Mouse (Mus musculus) liver, embryonic 11.5 days (tissue): ENCODE measurements around the gene Rfx6. TPM values are rescaled to one million over a fixed set of nuclear protein-coding genes. Genes with fewer than 3 reads are reported as not detected.
A peak's percentile ranks its signal among the peaks of the same experiment; 100 is the strongest.

ENCODE experiments used
- ATAC-seq: fragments of 200-750 bp; cut with Nextera tagmentation; replicated peaks from 2 replicates; pipeline ENCODE4 v1.8.0; 2017; ENCODE audit warnings: moderate number of reproducible peaks, mild to moderate bottlenecking, moderate TSS enrichment, moderate library complexity; ENCODE audit not compliant: low FRiP score
- DNase-seq: peaks from one replicate; pipeline ENCODE4 v3.0.0-alpha.2; 2017; ENCODE audit warnings: low spot score
- H3K27ac ChIP-seq: fragments of 300-500 bp; sonication (generic); 2 replicates; pipeline ENCODE4 v1.5.1; 2014; ENCODE audit warnings: mild to moderate bottlenecking, low read depth, low read length, control low read depth
- H3K27me3 ChIP-seq: fragments of 300-500 bp; sonication (generic); replicated peaks from 2 replicates; pipeline ENCODE4 v1.6.1; 2014; ENCODE audit warnings: low read length, mixed read lengths; ENCODE audit not compliant: control insufficient read depth, insufficient read depth
- H3K36me3 ChIP-seq: fragments of 300-500 bp; sonication (generic); 2 replicates; pipeline ENCODE4 v1.6.1; 2014; ENCODE audit warnings: mild to moderate bottlenecking, low read length, moderate library complexity, mixed read lengths; ENCODE audit not compliant: control insufficient read depth, insufficient read depth
- H3K4me1 ChIP-seq: fragments of 300-500 bp; sonication (generic); replicated peaks from 2 replicates; pipeline ENCODE4 v1.6.1; 2014; ENCODE audit warnings: low read length, mixed read lengths; ENCODE audit not compliant: control insufficient read depth, insufficient read depth
- H3K4me2 ChIP-seq: fragments of 300-500 bp; sonication (generic); 2 replicates; pipeline ENCODE4 v1.6.1; 2014; ENCODE audit warnings: mild to moderate bottlenecking, control low read depth, moderate library complexity
- H3K4me3 ChIP-seq: fragments of 300-500 bp; sonication (generic); 2 replicates; pipeline ENCODE4 v1.5.1; 2014; ENCODE audit warnings: low read depth, low read length, control low read depth
- H3K9ac ChIP-seq: fragments of 300-500 bp; sonication (generic); 2 replicates; pipeline ENCODE4 v1.6.1; 2014; ENCODE audit warnings: low read depth, low read length, control low read depth
- H3K9me3 ChIP-seq: fragments of 300-500 bp; sonication (generic); 2 replicates; pipeline ENCODE4 v1.6.1; 2016; ENCODE audit warnings: low read length, inconsistent platforms, mixed read lengths; ENCODE audit not compliant: control insufficient read depth
- WGBS: fragments of 180-500 bp; shearing (Covaris S2); extraction: QIAGEN DNeasy Blood & Tissue Kit; methylation state at CpG from one replicate; pipeline ENCODE4 v1.1.7; 2014; 5-methylcytosine and 5-hydroxymethylcytosine counted together
- polyA plus RNA-seq: library from polyadenylated mRNA; unstranded; fragments of >200 nt; fragmentation: Nextera tagmentation; extraction: Ambion mirVana; gene quantifications from 2 replicates; pipeline ENCODE4 v1.2.1, GENCODE M21; 2014

Gene Rfx6
- polyA plus RNA-seq = 0.19 and 0.45 TPM in 2 replicates

DNA sequence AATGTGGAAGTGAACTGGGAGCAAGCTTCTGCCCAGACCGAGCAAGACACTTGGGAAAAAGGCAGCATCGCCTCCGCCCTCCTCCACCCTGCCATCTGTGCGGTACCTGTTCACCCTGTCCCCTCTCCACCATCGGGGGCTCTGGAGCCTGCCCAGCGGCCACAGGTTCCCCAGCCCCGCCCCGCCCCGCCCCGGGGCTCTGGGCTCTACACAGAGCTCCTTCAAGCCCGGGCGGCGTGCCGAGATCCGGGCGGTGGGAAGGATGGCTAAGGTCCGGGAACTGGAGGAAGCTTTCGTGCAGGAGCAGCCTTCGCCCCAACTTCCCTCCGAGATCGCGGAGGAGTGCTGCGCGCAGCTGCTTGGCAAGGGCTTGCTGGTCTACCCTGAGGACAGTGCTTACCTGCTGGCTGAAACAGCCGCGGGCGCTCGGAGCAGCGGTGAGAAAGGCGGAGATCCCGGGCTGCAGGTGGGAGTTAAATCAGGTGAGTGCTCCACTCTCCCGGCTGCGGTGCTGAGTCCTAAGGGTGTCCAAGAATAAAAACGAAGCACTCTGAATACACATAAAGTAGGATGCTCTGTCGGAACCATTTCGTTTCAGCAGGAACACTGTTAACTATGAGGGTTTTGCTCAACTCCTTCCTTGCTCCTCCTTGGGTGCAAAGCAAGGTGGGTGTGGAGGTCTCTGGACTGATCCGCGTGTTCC is at the start of gene Rfx6:
Gene Rfx6 (plus strand): TSS at position 209 of the 703 bp plus-strand sequence.
- Histone ChIP-seq H3K4me1 (no peaks in the 10 kb centered on the region), H3K4me2 (peak within 1 kb of the TSS; percentile 67), H3K27ac (no peak within 1 kb of the TSS), H3K4me3 (peak within 1 kb of the TSS; percentile 42), H3K36me3 (no peaks in the 10 kb centered on the region), H3K9ac (no peak within 1 kb of the TSS), H3K9me3 (no peaks in the 10 kb centered on the region), H3K27me3 (peaks cover 25% of the 10 kb centered on the region)
- 2% methylated on average over 38 of the region's 38 CpGs for WGBS
- DNase-seq (peak; percentile 45), ATAC-seq (peak; percentile 47; the same call in 1 of the 2 replicates)

DNA sequence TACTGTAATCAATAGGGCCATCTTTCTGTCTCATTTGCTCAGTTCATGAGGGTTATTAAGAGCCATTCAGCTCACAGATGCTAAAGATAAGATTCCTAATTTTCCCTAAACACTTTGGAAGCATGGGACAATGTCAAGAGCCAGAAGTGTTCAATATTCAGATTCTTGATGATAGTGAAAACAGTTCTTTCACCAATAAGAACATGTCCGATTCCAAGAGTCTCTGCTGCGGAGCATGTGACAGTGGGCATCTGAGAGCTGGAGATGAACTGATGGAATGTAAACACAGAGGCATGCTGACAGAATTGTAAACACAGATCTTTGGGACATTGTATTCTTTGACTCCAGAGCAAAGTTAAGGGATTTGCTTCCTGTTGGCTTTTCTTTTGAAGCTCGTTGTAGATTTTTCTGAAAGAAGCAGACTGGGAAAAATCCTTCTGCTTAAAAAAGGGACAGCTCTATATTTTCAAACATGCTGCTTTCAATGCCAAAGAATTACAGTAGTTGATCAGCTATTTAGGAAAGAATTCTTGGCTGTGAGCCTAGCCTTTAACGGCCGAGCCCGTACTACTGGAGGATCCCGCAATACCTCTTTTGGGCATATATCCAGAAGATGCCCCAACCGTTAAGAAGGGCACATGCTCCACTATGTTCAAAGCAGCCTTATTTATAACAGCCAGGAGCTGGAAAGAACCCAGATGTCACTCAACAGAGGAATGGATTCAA is 46.0 kb upstream of the Rfx6 start, which contains the start of gene Gprc6a:
Gene Gprc6a (minus strand): TSS at position 51 of the 726 bp plus-strand sequence.
- Histone ChIP-seq H3K27me3 (no peaks in the 10 kb centered on the region), H3K4me2 (no peak within 1 kb of the TSS), H3K4me3 (no peak within 1 kb of the TSS), H3K9ac (no peak within 1 kb of the TSS), H3K4me1 (no peaks in the 10 kb centered on the region), H3K36me3 (no peaks in the 10 kb centered on the region), H3K9me3 (no peaks in the 10 kb centered on the region), H3K27ac (no peak within 1 kb of the TSS)
- DNase-seq (no peak), ATAC-seq (no peak)
- 74% methylated on average over 8 of the region's 8 CpGs for WGBS

DNA sequence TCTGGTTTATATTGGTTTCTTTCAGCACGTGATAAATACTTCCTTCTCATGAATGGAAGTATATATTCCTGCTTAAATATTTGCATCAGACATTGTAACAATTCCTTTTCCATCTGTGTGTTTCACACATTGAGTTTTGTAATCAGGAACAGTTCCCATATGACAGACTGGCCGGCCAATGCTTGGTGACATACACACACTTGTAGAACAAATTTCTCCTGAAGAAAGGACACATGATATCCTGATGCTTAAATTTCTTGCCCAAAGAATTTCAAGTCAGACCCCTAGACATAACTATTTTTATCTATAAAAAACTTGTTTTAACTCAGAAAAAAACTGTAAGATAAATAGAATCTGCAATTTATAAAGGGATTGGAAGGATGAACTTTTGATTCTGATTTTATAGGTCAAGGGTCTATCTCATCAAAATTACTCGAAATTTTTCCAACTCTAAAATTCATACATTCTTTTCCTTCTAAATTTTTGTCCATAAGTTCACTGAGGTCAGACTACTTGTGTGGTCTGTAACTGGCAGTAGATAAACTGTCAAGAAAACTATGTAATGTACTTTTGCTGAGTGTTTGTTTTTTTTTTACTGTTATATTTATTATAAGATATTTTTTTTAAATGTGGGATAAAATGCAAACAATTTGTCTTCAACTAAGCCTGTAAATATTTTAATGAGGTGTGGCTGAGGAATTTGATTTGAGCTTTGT is 27.9 kb upstream of the Rfx6 start:
- H3K9ac ChIP-seq = no peak overlapping the region
- no peak for ATAC-seq
- no peak overlapping the region for H3K4me3 ChIP-seq
- no peak overlapping the region for H3K4me2 ChIP-seq
- H3K4me1 ChIP-seq = no peaks in the 10 kb centered on the region
- H3K36me3 ChIP-seq = no peaks in the 10 kb centered on the region
- H3K9me3 ChIP-seq = no peaks in the 10 kb centered on the region
- H3K27me3 ChIP-seq = no peaks in the 10 kb centered on the region
- no peak for DNase-seq
- no peak overlapping the region for H3K27ac ChIP-seq
- 53% methylated on average over 3 of the region's 3 CpGs for WGBS

DNA sequence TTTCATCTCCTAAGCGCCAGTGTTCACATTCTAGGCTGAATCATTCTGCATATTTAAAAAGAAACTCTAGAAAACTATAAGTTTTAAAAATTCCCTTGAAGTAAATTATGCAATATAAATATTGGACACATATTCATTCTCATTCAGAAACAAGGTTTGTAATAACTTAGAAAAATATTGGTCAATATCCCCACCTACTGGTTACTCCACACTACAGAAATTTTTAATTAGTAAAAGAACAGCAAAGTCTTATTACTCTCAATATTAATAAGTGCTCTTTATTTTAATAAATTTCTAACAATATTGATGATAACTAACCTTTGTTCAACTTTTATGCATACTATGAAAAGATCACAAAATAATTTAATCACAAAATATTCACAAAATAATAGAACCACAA is 20.2 kb upstream of the Rfx6 start:
- WGBS = 52% methylated on average over 1 of the region's 1 CpGs
- H3K4me2 ChIP-seq = no peak overlapping the region
- no peak overlapping the region for H3K4me3 ChIP-seq
- H3K27ac ChIP-seq = no peak overlapping the region
- no peak for DNase-seq
- H3K4me1 ChIP-seq = no peaks in the 10 kb centered on the region
- no peak for ATAC-seq
- H3K36me3 ChIP-seq = no peaks in the 10 kb centered on the region
- no peaks in the 10 kb centered on the region for H3K9me3 ChIP-seq
- H3K9ac ChIP-seq = no peak overlapping the region
- H3K27me3 ChIP-seq = no peaks in the 10 kb centered on the region

DNA sequence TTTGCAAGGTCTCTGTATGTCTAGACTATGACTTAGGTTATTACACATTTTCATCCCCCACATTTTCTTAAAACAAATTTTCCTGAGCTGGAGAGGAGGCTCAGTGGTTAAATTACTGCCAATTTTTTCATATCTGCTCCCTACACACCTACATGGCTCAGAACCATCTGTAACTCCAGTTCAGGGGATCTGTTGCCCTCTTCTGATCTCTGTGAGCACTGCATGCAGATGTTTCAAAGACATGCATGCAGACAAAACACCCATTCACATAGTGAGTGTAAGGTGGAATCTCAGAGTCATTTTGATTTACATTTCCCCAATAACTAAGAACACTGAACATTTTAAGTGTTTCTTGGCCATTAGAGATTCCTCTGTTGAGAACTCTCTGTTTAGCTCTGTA is 8.2 kb upstream of the Rfx6 start:
- H3K4me1 ChIP-seq = no peaks in the 10 kb centered on the region
- no peak overlapping the region for H3K9ac ChIP-seq
- no peaks in the 10 kb centered on the region for H3K9me3 ChIP-seq

DNA sequence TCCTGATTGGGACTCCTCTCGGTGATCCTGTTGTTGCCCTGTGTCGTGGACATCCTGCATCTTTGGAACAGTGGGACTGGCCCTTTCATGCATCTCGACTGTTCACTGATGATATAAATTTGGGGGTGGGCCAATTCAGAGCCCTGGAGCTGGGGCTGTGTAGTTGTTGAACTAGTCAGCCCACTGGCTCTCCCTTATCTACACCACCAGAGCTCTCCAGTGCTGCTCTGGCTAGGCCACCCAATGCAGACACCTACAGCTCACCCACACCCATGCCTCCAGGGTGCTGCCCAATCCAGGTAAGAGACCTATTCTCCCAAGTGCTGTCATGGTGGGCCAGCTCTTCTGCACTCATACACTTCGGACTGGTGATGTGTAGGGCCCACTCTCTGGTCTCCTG is 6.0 kb upstream of the Rfx6 start:
- ATAC-seq = no peak
- peaks cover 5% of the 10 kb centered on the region for H3K27me3 ChIP-seq
- H3K4me1 ChIP-seq = no peaks in the 10 kb centered on the region
- no peak for DNase-seq
- no peak overlapping the region for H3K4me2 ChIP-seq
- no peak overlapping the region for H3K4me3 ChIP-seq
- WGBS = 70% methylated on average over 4 of the region's 4 CpGs
- no peak overlapping the region for H3K27ac ChIP-seq
- H3K36me3 ChIP-seq = no peaks in the 10 kb centered on the region
- H3K9me3 ChIP-seq = no peaks in the 10 kb centered on the region
- no peak overlapping the region for H3K9ac ChIP-seq

More for the DNA sequence above, 8.2 kb upstream of the Rfx6 start:
- Histone ChIP-seq H3K4me3 (no peak overlapping the region), H3K27ac (no peak overlapping the region), H3K36me3 (no peaks in the 10 kb centered on the region), H3K4me2 (no peak overlapping the region), H3K27me3 (no peaks in the 10 kb centered on the region)
- ATAC-seq = no peak
- DNase-seq = no peak

DNA sequence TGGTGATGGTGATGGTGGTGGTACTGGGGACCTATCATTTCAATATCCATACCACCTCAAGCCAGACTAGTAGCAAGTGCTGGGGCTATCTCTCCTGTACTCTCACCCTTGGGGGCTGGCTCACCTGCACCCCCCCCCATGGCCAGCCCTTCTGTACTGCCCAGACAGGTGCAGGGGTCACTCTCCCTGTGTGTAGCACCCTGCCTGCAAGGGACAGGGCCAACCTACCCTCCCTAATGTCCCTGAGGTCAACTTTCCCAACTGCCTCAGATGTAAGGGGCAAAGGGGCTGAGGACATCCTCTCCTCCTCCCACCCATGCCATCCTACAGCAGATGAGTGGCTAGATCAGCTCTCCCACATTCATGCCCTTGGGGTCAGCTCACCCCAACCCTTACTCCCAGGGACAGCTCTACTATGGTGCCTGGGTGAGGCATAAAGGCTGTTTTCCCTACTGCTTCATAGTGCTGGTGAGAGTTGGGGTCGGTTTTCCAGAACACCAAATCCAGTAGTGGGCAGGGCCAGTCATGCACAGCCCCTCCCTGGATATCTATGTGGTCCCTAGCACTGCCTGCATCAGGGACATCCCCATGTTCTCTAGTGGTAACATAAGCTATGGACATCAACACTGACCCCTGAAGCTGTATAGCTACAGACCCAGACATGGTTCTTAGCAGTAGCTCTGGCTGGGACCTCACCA is 5.3 kb upstream of the Rfx6 start:
- H3K4me1 ChIP-seq = no peaks in the 10 kb centered on the region
- no peaks in the 10 kb centered on the region for H3K9me3 ChIP-seq
- no peak overlapping the region for H3K4me2 ChIP-seq
- peaks cover 11% of the 10 kb centered on the region for H3K27me3 ChIP-seq
- no peaks in the 10 kb centered on the region for H3K36me3 ChIP-seq
- no peak overlapping the region for H3K4me3 ChIP-seq
- DNase-seq (no peak), ATAC-seq (no peak; the same call in 1 of the 2 replicates)
- 50% methylated on average over 1 of the region's 1 CpGs for WGBS
- no peak overlapping the region for H3K9ac ChIP-seq
- no peak overlapping the region for H3K27ac ChIP-seq

DNA sequence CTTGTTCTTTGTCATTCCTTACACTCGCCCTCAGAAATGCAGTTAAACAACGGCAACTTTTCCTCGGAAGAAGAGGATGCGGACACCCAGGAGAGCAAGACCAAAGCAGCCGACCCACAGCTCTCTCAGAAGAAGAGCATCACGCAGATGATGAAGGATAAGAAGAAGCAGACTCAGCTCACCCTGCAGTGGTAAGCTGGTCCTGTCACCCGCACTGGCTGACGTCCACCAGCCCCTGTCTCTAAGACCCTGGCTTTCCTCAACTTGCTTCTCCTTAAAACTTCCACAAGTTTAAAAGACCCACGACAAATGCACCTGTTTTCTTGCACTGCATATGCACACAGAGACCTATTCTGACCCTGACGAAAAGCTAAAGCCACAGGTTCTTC is 689 bp downstream of the Rfx6 start:
- Histone ChIP-seq H3K9ac (no peak overlapping the region), H3K27me3 (peaks cover 25% of the 10 kb centered on the region), H3K9me3 (no peaks in the 10 kb centered on the region), H3K4me3 (no peak overlapping the region), H3K27ac (no peak overlapping the region), H3K36me3 (no peaks in the 10 kb centered on the region), H3K4me1 (no peaks in the 10 kb centered on the region), H3K4me2 (peak overlapping the region; percentile 67)
- ATAC-seq (no peak), DNase-seq (no peak)
- WGBS = 8% methylated on average over 10 of the region's 10 CpGs
